Mouse (Mus musculus): ENCODE data around the gene Ptprm. TPM values are rescaled to one million over a fixed set of nuclear protein-coding genes. Genes with fewer than 3 reads are reported as not detected.

Gene Ptprm
- polyA plus RNA-seq, 1 experiment from 2014 or later = 13.7 TPM

DNA sequence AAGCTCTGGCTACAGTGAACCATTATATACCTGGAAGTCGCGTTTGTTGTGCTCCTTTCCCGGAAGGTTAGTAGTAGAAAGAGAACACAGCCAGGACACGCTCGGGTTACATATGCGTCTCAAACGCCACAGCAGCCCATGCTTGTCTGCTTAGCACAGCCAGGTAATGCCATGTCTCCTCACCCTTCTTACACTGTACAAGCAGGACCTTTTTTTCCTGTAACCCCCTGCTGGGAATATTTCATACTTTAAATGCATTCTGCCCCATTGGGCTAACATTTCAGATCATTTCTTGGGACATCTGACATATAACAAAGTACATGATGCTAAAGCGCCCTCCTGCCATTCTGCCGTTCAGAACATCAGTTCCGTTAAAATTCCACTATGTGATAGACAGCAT lies 540.9 kb downstream of the Ptprm start:
- 89% methylated on average over 10 of the region's 10 CpGs for WGBS
- no peak overlapping the region for H3K4me2 ChIP-seq (ENCODE audit: low read length)
- H3K27ac ChIP-seq (ENCODE audit: low read length) = no peak overlapping the region
- H3K9ac ChIP-seq (replicated peaks; ENCODE audit: low read depth, low read length) = no peak overlapping the region
- no peaks in the 10 kb centered on the region; the same call in 1 of the 2 replicates for H3K27me3 ChIP-seq (replicated peaks; ENCODE audit: control insufficient read depth, insufficient read depth, low read length)
- H3K36me3 ChIP-seq (ENCODE audit: control insufficient read depth, insufficient read depth) = no peaks in the 10 kb centered on the region
- no peak for ATAC-seq
- no peaks in the 10 kb centered on the region for H3K9me3 ChIP-seq (ENCODE audit: control insufficient read depth, low read length)
- H3K4me1 ChIP-seq (replicated peaks; ENCODE audit: control insufficient read depth, insufficient read depth, low read length) = no peaks in the 10 kb centered on the region
- H3K4me3 ChIP-seq (replicated peaks; ENCODE audit: low read length) = no peak overlapping the region

DNA sequence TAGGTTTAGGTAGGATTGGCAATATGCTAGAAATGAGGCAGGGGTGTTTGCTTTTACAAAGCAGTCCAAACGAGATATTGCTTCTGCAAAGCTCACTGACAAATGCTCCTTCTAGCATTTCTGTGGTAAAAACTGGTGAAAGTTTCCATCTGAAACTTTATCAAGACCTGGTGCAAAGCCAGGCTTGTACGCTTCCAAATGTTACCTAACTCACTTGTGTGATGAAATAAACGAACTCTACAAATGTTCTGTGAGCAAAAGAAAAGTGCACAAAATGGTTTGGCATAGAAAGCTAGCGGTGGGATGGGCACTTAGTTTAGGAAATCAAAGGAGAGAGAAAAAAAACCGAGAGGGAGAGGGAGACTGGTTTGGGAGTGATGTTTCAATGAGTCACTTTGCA lies 544.5 kb downstream of the Ptprm start:
- H3K4me2 ChIP-seq (ENCODE audit: low read length) = no peak overlapping the region
- no peak for ATAC-seq
- no peak overlapping the region for H3K9ac ChIP-seq (replicated peaks; ENCODE audit: low read depth, low read length)
- H3K27me3 ChIP-seq (replicated peaks; ENCODE audit: control insufficient read depth, insufficient read depth, low read length) = no peaks in the 10 kb centered on the region
- 62% methylated on average over 5 of the region's 5 CpGs for WGBS
- H3K4me3 ChIP-seq (replicated peaks; ENCODE audit: low read length) = no peak overlapping the region
- no peaks in the 10 kb centered on the region for H3K9me3 ChIP-seq (ENCODE audit: control insufficient read depth, low read length)
- H3K27ac ChIP-seq (ENCODE audit: low read length) = no peak overlapping the region
- H3K4me1 ChIP-seq (replicated peaks; ENCODE audit: control insufficient read depth, insufficient read depth, low read length) = no peaks in the 10 kb centered on the region
- no peaks in the 10 kb centered on the region for H3K36me3 ChIP-seq (ENCODE audit: control insufficient read depth, insufficient read depth)

DNA sequence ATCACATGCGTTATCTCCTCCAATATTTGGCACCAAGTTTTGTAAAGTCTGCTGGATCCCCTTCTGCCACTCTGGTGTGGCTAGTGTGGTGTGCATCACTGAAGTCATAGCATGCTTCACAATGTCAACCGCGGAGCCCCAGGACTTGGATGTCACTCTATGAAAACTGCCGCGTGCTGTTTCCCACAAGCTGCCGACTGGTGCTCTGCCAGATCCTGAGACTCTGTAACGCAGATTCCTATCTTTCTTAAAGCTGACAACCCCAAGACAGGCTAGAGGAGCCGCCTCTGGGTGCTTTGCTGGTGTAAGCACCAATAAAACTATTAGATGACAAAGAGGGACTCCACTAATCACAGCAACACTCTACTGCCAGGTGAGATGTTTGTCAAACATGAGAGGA lies 546.1 kb downstream of the Ptprm start:
- 63% methylated on average over 8 of the region's 8 CpGs for whole genome bisulfite sequencing
- no peaks in the 10 kb centered on the region for H3K9me3 ChIP-seq (ENCODE audit: control insufficient read depth, low read length)
- H3K4me1 ChIP-seq (replicated peaks; ENCODE audit: control insufficient read depth, insufficient read depth, low read length) = no peaks in the 10 kb centered on the region
- H3K4me3 ChIP-seq (replicated peaks; ENCODE audit: low read length) = no peak overlapping the region
- H3K9ac ChIP-seq (replicated peaks; ENCODE audit: low read depth, low read length) = no peak overlapping the region
- no peaks in the 10 kb centered on the region for H3K27me3 ChIP-seq (replicated peaks; ENCODE audit: control insufficient read depth, insufficient read depth, low read length)
- ATAC-seq = no peak
- H3K4me2 ChIP-seq (ENCODE audit: low read length) = no peak overlapping the region
- no peak overlapping the region for H3K27ac ChIP-seq (ENCODE audit: low read length)
- H3K36me3 ChIP-seq (ENCODE audit: control insufficient read depth, insufficient read depth) = no peaks in the 10 kb centered on the region

DNA sequence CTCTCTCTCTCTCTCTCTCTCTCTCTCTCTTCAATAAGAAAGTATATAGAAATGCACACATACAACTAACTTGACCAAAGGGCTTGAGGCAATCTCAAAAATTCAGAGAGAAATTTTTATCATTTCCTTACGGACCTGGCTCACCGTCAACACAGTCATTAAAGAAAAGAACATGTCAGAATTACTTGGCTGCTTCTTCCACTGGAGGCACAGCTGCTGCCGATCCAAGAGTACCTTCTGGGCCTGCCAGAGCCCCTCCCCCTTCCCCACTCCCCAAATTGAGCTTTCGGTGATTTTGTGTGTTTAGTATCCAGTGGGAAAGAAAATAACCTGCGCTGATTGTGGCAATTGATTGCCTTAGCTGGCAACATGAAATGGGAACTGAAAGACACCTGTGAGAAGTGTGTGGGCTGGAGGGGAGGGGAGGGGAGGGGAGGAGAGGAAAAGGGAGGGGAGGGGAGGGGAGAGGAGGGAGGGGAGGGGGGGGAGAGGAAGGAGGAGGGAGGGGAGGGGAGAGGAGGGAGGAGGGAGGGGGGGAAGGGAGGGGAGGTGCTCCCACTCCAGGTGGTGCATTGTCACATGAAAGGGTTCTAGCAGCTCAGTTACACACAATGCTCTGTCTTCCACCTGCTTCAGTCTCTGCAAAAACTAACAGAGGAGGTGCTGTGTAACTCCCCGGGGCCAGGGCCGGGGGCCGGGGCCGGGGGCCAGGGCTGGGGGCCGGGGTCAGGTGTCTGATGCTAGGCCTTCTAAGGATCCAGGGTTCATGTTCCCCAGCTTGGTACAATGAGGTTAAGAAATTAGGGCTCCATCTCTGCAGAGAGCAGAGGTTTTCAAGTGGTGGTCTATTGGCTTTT lies 552.2 kb downstream of the Ptprm start:
- no peak overlapping the region for H3K9ac ChIP-seq (replicated peaks; ENCODE audit: low read depth, low read length)
- H3K27me3 ChIP-seq (replicated peaks; ENCODE audit: control insufficient read depth, insufficient read depth, low read length) = no peaks in the 10 kb centered on the region
- 22% methylated on average over 10 of the region's 10 CpGs for WGBS
- no peak overlapping the region for H3K4me3 ChIP-seq (replicated peaks; ENCODE audit: low read length)
- H3K36me3 ChIP-seq (ENCODE audit: control insufficient read depth, insufficient read depth) = no peaks in the 10 kb centered on the region
- H3K4me1 ChIP-seq (replicated peaks; ENCODE audit: control insufficient read depth, insufficient read depth, low read length) = peaks cover 7% of the 10 kb centered on the region
- H3K9me3 ChIP-seq (ENCODE audit: control insufficient read depth, low read length) = no peaks in the 10 kb centered on the region
- ATAC-seq = 0 out of 2 replicates have a peak, but pooled peaks have one; percentile 28
- H3K4me2 ChIP-seq (ENCODE audit: low read length) = no peak overlapping the region
- no peak overlapping the region for H3K27ac ChIP-seq (ENCODE audit: low read length)

DNA sequence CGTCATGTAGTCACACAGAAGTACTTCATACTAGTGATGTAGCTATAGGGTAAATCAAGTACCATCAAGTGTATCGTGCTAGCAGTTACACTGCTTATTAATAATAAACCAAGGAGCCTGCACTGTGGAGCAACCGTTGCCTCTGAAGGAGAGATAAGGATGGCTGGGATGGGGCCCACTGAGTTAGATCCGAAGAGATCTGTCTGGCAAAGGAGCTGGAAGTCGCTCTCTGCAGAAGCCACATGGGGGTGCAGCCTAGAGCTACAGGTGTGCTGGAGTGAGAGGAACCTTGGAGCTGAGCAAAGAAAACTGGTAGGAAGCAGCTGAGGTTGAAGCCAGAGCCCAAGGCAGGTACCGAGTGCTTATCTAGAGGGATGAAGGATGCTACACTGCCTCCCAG lies 554.0 kb downstream of the Ptprm start:
- Histone ChIP-seq H3K4me1 (replicated peaks; ENCODE audit: control insufficient read depth, insufficient read depth, low read length) (peaks cover 7% of the 10 kb centered on the region), H3K27ac (ENCODE audit: low read length) (no peak overlapping the region), H3K9me3 (ENCODE audit: control insufficient read depth, low read length) (no peaks in the 10 kb centered on the region), H3K36me3 (ENCODE audit: control insufficient read depth, insufficient read depth) (no peaks in the 10 kb centered on the region), H3K27me3 (replicated peaks; ENCODE audit: control insufficient read depth, insufficient read depth, low read length) (no peaks in the 10 kb centered on the region), H3K9ac (replicated peaks; ENCODE audit: low read depth, low read length) (no peak overlapping the region), H3K4me3 (replicated peaks; ENCODE audit: low read length) (no peak overlapping the region), H3K4me2 (ENCODE audit: low read length) (no peak overlapping the region)
- 94% methylated on average over 6 of the region's 6 CpGs for WGBS
- ATAC-seq = no peak

DNA sequence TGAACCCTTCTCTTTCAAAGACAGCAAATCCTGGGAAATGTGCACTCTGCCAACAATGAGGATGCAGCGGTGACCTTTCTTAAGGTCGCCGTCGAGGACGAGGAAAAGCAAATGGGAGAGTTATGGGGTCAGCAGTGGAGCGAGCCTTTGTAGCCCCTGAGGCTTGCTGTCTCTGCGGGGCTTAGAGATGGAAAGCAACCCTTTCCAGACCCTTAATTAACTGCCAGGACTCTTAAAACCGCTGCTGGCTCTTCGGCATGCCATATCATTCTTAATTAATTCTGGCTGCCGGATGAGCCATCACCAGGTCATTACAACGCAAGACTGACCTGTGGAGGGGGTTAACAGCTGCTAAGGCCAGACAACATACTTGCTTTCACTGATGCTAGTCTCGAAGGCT lies 568.1 kb downstream of the Ptprm start:
- H3K4me3 ChIP-seq (replicated peaks; ENCODE audit: low read length) = no peak overlapping the region

DNA sequence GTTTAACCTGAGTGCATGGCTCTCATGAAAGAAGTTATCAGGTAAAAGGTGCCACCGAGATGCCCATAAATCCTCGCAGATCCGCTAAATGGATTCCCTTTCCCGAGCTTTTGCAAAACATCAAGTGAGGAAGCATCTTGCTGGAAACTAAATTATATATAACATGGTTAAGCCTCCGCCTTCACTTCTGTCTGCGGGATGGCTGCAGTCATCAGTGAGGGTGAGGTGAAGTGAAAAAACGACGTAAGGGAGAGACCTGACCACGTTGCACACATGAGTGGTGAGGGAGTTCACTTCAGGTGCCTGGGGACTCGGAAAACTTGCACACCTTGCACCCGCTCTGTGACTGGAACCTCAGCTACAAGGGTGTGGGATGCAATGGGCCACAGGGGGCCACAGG lies 568.7 kb downstream of the Ptprm start:
- Histone ChIP-seq H3K9me3 (ENCODE audit: control insufficient read depth, low read length) (no peaks in the 10 kb centered on the region), H3K4me3 (replicated peaks; ENCODE audit: low read length) (no peak overlapping the region), H3K9ac (replicated peaks; ENCODE audit: low read depth, low read length) (no peak overlapping the region), H3K36me3 (ENCODE audit: control insufficient read depth, insufficient read depth) (no peaks in the 10 kb centered on the region), H3K4me2 (ENCODE audit: low read length) (no peak overlapping the region), H3K27ac (ENCODE audit: low read length) (no peak overlapping the region), H3K27me3 (replicated peaks; ENCODE audit: control insufficient read depth, insufficient read depth, low read length) (no peaks in the 10 kb centered on the region), H3K4me1 (replicated peaks; ENCODE audit: control insufficient read depth, insufficient read depth, low read length) (peaks cover 11% of the 10 kb centered on the region)
- no peak for ATAC-seq
- WGBS = 89% methylated on average over 11 of the region's 11 CpGs

More for the DNA sequence above, 568.1 kb downstream of the Ptprm start:
- WGBS = 23% methylated on average over 12 of the region's 12 CpGs
- H3K27me3 ChIP-seq (replicated peaks; ENCODE audit: control insufficient read depth, insufficient read depth, low read length) = no peaks in the 10 kb centered on the region
- ATAC-seq = no peak
- no peaks in the 10 kb centered on the region for H3K36me3 ChIP-seq (ENCODE audit: control insufficient read depth, insufficient read depth)
- H3K4me2 ChIP-seq (ENCODE audit: low read length) = no peak overlapping the region
- H3K4me1 ChIP-seq (replicated peaks; ENCODE audit: control insufficient read depth, insufficient read depth, low read length) = peaks cover 11% of the 10 kb centered on the region
- H3K9ac ChIP-seq (replicated peaks; ENCODE audit: low read depth, low read length) = no peak overlapping the region
- no peak overlapping the region for H3K27ac ChIP-seq (ENCODE audit: low read length)
- no peaks in the 10 kb centered on the region for H3K9me3 ChIP-seq (ENCODE audit: control insufficient read depth, low read length)

DNA sequence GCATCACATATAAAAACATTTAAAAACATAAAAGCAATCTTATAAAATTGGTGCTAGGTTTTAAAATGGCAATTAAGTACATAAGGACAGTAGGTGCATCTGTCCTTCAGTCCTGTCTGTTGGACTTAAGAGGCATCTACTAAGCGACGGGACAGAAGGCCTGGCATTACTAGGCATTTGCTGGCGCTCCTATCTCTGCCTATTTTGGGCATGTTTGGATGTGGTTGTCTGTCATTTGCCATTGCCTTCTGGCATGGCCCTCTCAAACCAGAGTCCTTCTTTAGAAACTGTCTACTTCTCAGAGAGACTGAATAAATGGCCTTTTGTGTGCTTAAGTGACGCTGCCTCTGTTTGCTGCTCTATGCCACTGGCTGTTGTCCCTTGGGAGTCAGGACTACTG lies 570.7 kb downstream of the Ptprm start:
- no peak overlapping the region for H3K4me2 ChIP-seq (ENCODE audit: low read length)
- no peak overlapping the region for H3K27ac ChIP-seq (ENCODE audit: low read length)
- H3K9me3 ChIP-seq (ENCODE audit: control insufficient read depth, low read length) = no peaks in the 10 kb centered on the region
- H3K27me3 ChIP-seq (replicated peaks; ENCODE audit: control insufficient read depth, insufficient read depth, low read length) = no peaks in the 10 kb centered on the region
- H3K4me3 ChIP-seq (replicated peaks; ENCODE audit: low read length) = no peak overlapping the region
- H3K36me3 ChIP-seq (ENCODE audit: control insufficient read depth, insufficient read depth) = no peaks in the 10 kb centered on the region
- no peak overlapping the region for H3K9ac ChIP-seq (replicated peaks; ENCODE audit: low read depth, low read length)
- H3K4me1 ChIP-seq (replicated peaks; ENCODE audit: control insufficient read depth, insufficient read depth, low read length) = peaks cover 11% of the 10 kb centered on the region
- 63% methylated on average over 4 of the region's 4 CpGs for WGBS
- no peak for ATAC-seq

DNA sequence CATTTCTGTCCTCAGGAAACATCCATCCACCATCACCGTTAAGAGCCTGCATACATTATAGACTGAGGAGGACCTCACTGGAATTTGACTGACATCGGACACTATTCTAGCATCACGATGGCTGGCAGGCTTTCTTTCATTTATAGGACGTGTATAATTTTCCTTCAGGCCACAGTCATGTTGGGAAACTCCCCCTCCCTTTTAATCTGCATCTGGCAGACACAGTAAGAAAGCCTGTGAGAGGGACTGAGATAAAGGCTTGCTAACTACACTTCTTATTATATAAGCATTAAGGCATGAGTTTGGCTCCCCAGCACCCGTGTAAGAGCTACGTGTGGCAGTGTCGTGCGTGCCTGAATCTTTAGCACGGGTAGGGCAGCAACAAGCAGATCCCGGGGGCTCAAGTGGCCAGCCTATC lies 571.2 kb downstream of the Ptprm start:
- peak; percentile 63 for ATAC-seq
- Histone ChIP-seq H3K9me3 (ENCODE audit: control insufficient read depth, low read length) (no peaks in the 10 kb centered on the region), H3K36me3 (ENCODE audit: control insufficient read depth, insufficient read depth) (no peaks in the 10 kb centered on the region), H3K27ac (ENCODE audit: low read length) (no peak overlapping the region), H3K9ac (replicated peaks; ENCODE audit: low read depth, low read length) (no peak overlapping the region), H3K4me1 (replicated peaks; ENCODE audit: control insufficient read depth, insufficient read depth, low read length) (peaks cover 11% of the 10 kb centered on the region), H3K4me3 (replicated peaks; ENCODE audit: low read length) (no peak overlapping the region), H3K27me3 (replicated peaks; ENCODE audit: control insufficient read depth, insufficient read depth, low read length) (no peaks in the 10 kb centered on the region), H3K4me2 (ENCODE audit: low read length) (peak overlapping the region; percentile 16; the same call in 1 of the 2 replicates)
- 31% methylated on average over 10 of the region's 10 CpGs for WGBS
